11 mouse cellular contexts compared by ENCODE assay signal in genomic region chr1:89245202-89246003, GRCm38 (mm10).
DNase-seq lines count a peak whose midpoint lies in the region; ATAC-seq and TF ChIP-seq lines count a peak whose summit lies in the region.
"Had no signal": no experiment of that assay in that cellular context is flagged by ENCODE, and none has a peak within 500 bp of the region (broad histone marks: within the 10 kb centered on the region; RNA-seq: fewer than 3 reads in every experiment).

No protein-coding gene starts in this region.

- no peak overlapping the region for H3K4me2 ChIP-seq in embryonic facial prominence, embryonic 11.5 days (ENCODE audit: low read depth, low read length)
- no peak overlapping the region for H3K4me2 ChIP-seq in hindbrain, embryonic 16.5 days (ENCODE audit: low read length)
- peak overlapping the region; percentile 51 for H3K4me2 ChIP-seq in myocyte (ENCODE audit: low read depth)
- H3K4me2 ChIP-seq in intestine, postnatal 0 days (replicated peaks; ENCODE audit: low read depth) = no peak overlapping the region

- no peak overlapping the region for H3K27ac ChIP-seq in embryonic facial prominence, embryonic 11.5 days (replicated peaks; ENCODE audit: low read depth, low read length)
- 0 out of 2 replicates have a peak overlapping the region, but pooled peaks have one; percentile 6 for H3K27ac ChIP-seq in hindbrain, embryonic 16.5 days (ENCODE audit: low read depth, low read length)
- H3K27ac ChIP-seq in intestine, postnatal 0 days (ENCODE audit: low read depth, low read length) = no peak overlapping the region

- WGBS in embryonic facial prominence, embryonic 11.5 days = 43% methylated on average over 11 of the region's 11 CpGs
- WGBS in hindbrain, embryonic 16.5 days = 15% methylated on average over 11 of the region's 11 CpGs
- 28% methylated on average over 11 of the region's 11 CpGs for WGBS in intestine, postnatal 0 days

- H3K9me3 ChIP-seq in embryonic facial prominence, embryonic 11.5 days (replicated peaks; ENCODE audit: control insufficient read depth, low read length) = no peaks in the 10 kb centered on the region
- H3K9me3 ChIP-seq in hindbrain, embryonic 16.5 days (ENCODE audit: control insufficient read depth, low read length) = peaks cover 3% of the 10 kb centered on the region
- H3K9me3 ChIP-seq in intestine, postnatal 0 days (ENCODE audit: control insufficient read depth) = no peaks in the 10 kb centered on the region

- no peaks in the 10 kb centered on the region for H3K27me3 ChIP-seq in embryonic facial prominence, embryonic 11.5 days (ENCODE audit: control insufficient read depth, insufficient read depth, low read length)
- no peaks in the 10 kb centered on the region for H3K27me3 ChIP-seq in hindbrain, embryonic 16.5 days (replicated peaks; ENCODE audit: control insufficient read depth, insufficient read depth, low read length)
- H3K27me3 ChIP-seq in myocyte (ENCODE audit: control insufficient read depth, insufficient read depth, insufficient read length) = peaks cover 5% of the 10 kb centered on the region
- H3K27me3 ChIP-seq in intestine, postnatal 0 days (replicated peaks; ENCODE audit: control insufficient read depth, insufficient read depth, low read length) = no peaks in the 10 kb centered on the region

- peak; percentile 35 to 58 for DNase-seq in adrenal gland, adult (ENCODE audit: inconsistent age in 2 of 2, low spot score in 1 of 2)
- no peak for DNase-seq in adrenal gland, postnatal 10 days
- peak; percentile 27 for DNase-seq in embryonic facial prominence, embryonic 11.5 days (ENCODE audit: low spot score)
- no peak for DNase-seq in natural killer cell, adult 2 months (ENCODE audit: low spot score in 2 of 2)
- DNase-seq in ovary, adult 18-20 months (ENCODE audit: low spot score) = no peak
- DNase-seq: cerebellum, adult 8-10 months; layer of hippocampus, postnatal 36 days; right cerebral cortex, postnatal 4 days had no signal

- no peak overlapping the region for H3K9ac ChIP-seq in embryonic facial prominence, embryonic 11.5 days (replicated peaks; ENCODE audit: low read length)
- H3K9ac ChIP-seq in hindbrain, embryonic 16.5 days (ENCODE audit: low read depth, low read length) = 0 out of 2 replicates have a peak overlapping the region, but pooled peaks have one; percentile 18
- H3K9ac ChIP-seq in intestine, postnatal 0 days (ENCODE audit: low read depth, low read length) = no peak overlapping the region

- H3K79me2 ChIP-seq in myocyte (ENCODE audit: control insufficient read depth, insufficient read depth) = no peaks in the 10 kb centered on the region

- no peak for TF ChIP-seq POLR2A in myocyte (IDR thresholded peaks at IDR 0.05; ENCODE audit: insufficient read length, low read depth)

- H3ac ChIP-seq in myocyte (ENCODE audit: control insufficient read depth, insufficient read length) = no peak overlapping the region

- H3K4me1 ChIP-seq in embryonic facial prominence, embryonic 11.5 days (ENCODE audit: control insufficient read depth, insufficient read depth, low read length) = peaks cover 3% of the 10 kb centered on the region; the same call in 1 of the 2 replicates
- peaks cover 8% of the 10 kb centered on the region for H3K4me1 ChIP-seq in hindbrain, embryonic 16.5 days (ENCODE audit: control insufficient read depth, insufficient read depth, low read depth, low read length)
- no peaks in the 10 kb centered on the region for H3K4me1 ChIP-seq in intestine, postnatal 0 days (replicated peaks; ENCODE audit: control insufficient read depth, insufficient read depth, low read length)

- no peak for TF ChIP-seq CTCF in intestine, postnatal 0 days (IDR thresholded peaks at IDR 0.05; ENCODE audit: low read depth)

- H3K36me3 ChIP-seq in embryonic facial prominence, embryonic 11.5 days (replicated peaks; ENCODE audit: control insufficient read depth, insufficient read depth, low read depth, low read length) = no peaks in the 10 kb centered on the region
- no peaks in the 10 kb centered on the region for H3K36me3 ChIP-seq in hindbrain, embryonic 16.5 days (ENCODE audit: control insufficient read depth, insufficient read depth, low read length)
- H3K36me3 ChIP-seq in myocyte (ENCODE audit: control insufficient read depth, insufficient read depth) = no peaks in the 10 kb centered on the region
- H3K36me3 ChIP-seq in intestine, postnatal 0 days (ENCODE audit: control insufficient read depth, insufficient read depth) = no peaks in the 10 kb centered on the region

- H3K4me3 ChIP-seq in embryonic facial prominence, embryonic 11.5 days (ENCODE audit: low read depth, low read length) = no peak overlapping the region
- H3K4me3 ChIP-seq in hindbrain, embryonic 16.5 days (ENCODE audit: low read length) = no peak overlapping the region
- H3K4me3 ChIP-seq in myocyte = no peak overlapping the region
- H3K4me3 ChIP-seq in intestine, postnatal 0 days (ENCODE audit: low read depth, low read length) = no peak overlapping the region

- no peak for ATAC-seq in embryonic facial prominence, embryonic 11.5 days (replicated peaks; ENCODE audit: insufficient number of reproducible peaks, low FRiP score, low TSS enrichment, low read depth)
- peak; percentile 45 for ATAC-seq in hindbrain, embryonic 16.5 days
- no peak for ATAC-seq in intestine, postnatal 0 days

TF ChIP-seq in myocyte, 11 proteins besides CTCF, POLR2A, EP300 and RAD21:
- no peak for TF ChIP-seq MYOG (IDR thresholded peaks at IDR 0.05; ENCODE audit: control insufficient read depth in 1 of 3, insufficient read depth in 1 of 3, insufficient read length in 2 of 3, low read depth in 2 of 3)
- peak; percentile 21; the same call in 1 of the 2 replicates for TF ChIP-seq CEBPB (IDR thresholded peaks at IDR 0.05; ENCODE audit: insufficient read depth, poor library complexity, severe bottlenecking)
- TF ChIP-seq REST (IDR thresholded peaks at IDR 0.05; ENCODE audit: insufficient read depth, insufficient read length) = no peak
TF ChIP-seq in myocyte: peak in this region for 1.

Comparison
In these comparisons a context has a peak if more than half of its experiments do, and no peak if none do; other contexts are left out.
1. DNase-seq: peak in adrenal gland, adult (2 of 2) and embryonic facial prominence, embryonic 11.5 days (single experiment); none in adrenal gland, postnatal 10 days (single experiment), natural killer cell, adult 2 months (0 of 2) and ovary, adult 18-20 months (single experiment).